Mouse (Mus musculus): Measurements from ENCODE around the gene Ugt1a9. TPM values are rescaled to one million over a fixed set of nuclear protein-coding genes. Genes with fewer than 3 reads are reported as not detected.
"Not testable (repeated sequence)": the region's sequence is repeated elsewhere in the genome, so short reads cannot be mapped to it uniquely, and the experiment has no call there.

Gene Ugt1a9
- polyA plus RNA-seq, 1 experiment from 2014 or later: not detected

DNA sequence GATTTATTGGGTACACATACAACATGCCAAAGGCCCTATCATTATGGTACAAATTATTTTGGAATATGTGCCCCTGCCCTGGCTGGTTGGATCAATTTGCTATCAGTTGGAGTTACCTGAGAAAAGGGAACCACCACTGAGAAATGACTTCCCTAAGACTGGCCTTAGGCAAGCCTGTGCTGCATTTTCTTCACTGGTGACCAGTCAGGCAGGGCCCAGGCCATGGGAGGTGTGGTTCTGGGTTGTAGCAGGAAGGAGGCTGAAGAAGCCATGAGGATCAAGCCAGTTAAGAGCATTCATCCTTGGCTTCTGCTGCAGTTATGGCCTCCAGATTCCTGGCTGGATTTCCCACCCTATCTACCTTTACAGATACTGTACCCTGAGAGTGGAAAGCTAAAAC lies 21.7 kb downstream of the Ugt1a9 start:
- no peaks in the 10 kb centered on the region for H3K4me1 ChIP-seq (replicated peaks)
- H3K4me2 ChIP-seq: no peak overlapping the region
- no peak overlapping the region for H3K4me3 ChIP-seq
- H3K27me3 ChIP-seq: no peaks in the 10 kb centered on the region
- no peak for ATAC-seq (ENCODE audit: low FRiP score)
- no peak overlapping the region for H3K27ac ChIP-seq
- no peaks in the 10 kb centered on the region for H3K36me3 ChIP-seq
- no peaks in the 10 kb centered on the region for H3K9me3 ChIP-seq
- H3K9ac ChIP-seq: no peak overlapping the region

DNA sequence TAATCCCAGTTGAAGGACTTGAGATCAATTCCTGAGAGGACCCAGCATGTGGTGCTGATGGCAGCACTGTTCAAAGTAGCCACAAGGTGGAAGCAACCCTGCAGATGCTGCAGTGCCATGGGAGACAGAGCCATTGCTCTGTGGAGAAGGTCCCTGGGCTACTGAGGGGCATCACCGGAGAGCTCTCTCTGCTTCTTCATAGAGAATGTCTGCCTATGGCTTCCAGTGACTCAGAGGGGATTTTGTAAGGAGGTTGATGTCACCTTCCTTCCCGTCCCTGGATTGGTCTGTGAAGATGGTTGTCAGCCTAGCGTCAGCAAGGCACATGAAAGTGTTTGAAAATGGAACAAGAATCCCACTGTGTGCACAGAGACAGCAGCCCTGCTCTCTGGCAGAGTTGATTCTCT lies 23.7 kb downstream of the Ugt1a9 start:
- not testable (repeated sequence) for ATAC-seq (ENCODE audit: low FRiP score); H3K4me1 ChIP-seq (replicated peaks); H3K27me3 ChIP-seq; H3K36me3 ChIP-seq; H3K4me3 ChIP-seq; H3K27ac ChIP-seq; H3K9ac ChIP-seq; H3K9me3 ChIP-seq; H3K4me2 ChIP-seq
- 85% methylated on average over 3 of the region's 3 CpGs for WGBS

DNA sequence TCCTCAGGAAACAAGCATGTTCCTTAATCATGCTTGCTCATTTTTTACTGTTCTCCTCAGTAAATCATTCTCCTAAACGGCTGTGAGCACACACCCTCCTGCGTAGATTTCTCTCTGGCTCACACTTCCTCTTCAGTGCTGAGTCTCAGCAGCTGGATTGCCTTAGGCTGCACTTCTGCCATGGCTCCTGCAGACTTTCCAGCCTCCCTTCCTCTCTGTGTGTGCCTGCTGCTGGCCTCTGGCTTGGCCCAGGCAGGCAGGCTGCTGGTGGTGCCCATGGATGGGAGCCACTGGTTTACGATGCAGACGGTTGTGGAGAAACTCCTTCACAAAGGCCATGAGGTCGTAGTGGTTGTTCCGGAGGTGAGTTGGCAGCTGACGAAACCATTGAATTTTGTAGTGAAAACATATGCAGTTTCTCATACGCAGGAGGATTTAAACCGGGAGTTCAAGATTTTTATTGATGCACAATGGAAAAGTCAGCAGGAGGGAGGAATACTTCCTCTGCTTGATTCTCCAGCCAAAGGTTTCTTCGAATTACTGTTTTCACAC lies 24.4 kb downstream of the Ugt1a9 start, which contains the start of gene Ugt1a7c:
Ugt1a7c (plus strand) TSS at position 122 of the 552 bp plus-strand sequence.
- H3K27me3 ChIP-seq: no peaks in the 10 kb centered on the region
- WGBS: 76% methylated on average over 10 of the region's 10 CpGs
- H3K9me3 ChIP-seq: no peaks in the 10 kb centered on the region
- H3K4me3 ChIP-seq: no peak within 1 kb of the TSS
- no peaks in the 10 kb centered on the region for H3K4me1 ChIP-seq (replicated peaks)
- no peak for ATAC-seq (ENCODE audit: low FRiP score)
- no peak within 1 kb of the TSS for H3K27ac ChIP-seq
- no peak within 1 kb of the TSS for H3K9ac ChIP-seq
- no peak within 1 kb of the TSS for H3K4me2 ChIP-seq
- H3K36me3 ChIP-seq: no peaks in the 10 kb centered on the region

DNA sequence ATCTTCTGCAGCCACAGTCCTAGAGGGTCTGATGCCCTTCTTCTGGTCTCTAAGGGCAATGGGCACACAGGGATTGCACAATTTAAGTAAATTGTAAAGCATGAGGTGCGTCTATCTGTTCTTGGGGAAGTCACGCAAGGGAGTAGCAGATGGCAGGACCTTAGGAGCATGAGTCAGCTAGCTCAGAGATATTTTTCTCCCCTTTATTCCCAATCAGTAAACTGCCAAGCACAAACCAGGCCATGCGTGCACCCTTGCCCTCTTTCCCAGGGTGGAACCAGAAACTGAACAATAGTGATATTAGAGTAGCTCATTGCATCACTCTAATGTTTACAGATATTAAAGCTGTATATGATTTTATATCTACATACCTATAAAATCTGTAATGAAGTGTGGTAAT lies 27.9 kb downstream of the Ugt1a9 start:
- not testable (repeated sequence) for H3K4me1 ChIP-seq (replicated peaks); H3K4me3 ChIP-seq; ATAC-seq (ENCODE audit: low FRiP score); H3K27me3 ChIP-seq; H3K4me2 ChIP-seq; H3K27ac ChIP-seq; H3K36me3 ChIP-seq; H3K9ac ChIP-seq; H3K9me3 ChIP-seq
- WGBS: 95% methylated on average over 3 of the region's 3 CpGs

DNA sequence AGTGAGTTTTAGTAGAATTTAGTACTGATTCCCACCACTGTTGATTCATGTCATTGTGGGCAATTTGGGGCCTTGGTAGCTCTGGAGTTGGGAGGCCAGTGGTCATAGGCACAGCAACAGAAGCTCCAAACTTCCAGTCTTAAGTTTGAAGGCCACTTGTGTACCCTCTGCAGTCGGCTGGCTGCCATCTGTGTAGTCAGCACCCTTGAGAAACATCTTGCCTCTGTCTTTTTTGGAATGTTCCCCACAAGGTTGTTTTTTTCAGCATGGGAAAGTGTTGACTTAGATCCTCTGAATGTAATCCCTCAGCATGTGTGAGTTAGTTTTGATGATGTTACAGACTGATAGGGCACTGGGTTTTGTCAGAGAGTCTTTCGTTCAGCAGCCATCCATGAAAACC lies 29.1 kb downstream of the Ugt1a9 start:
- H3K4me1 ChIP-seq (replicated peaks); H3K27ac ChIP-seq; ATAC-seq (ENCODE audit: low FRiP score); H3K9ac ChIP-seq; H3K4me3 ChIP-seq; H3K9me3 ChIP-seq; H3K4me2 ChIP-seq; H3K36me3 ChIP-seq; H3K27me3 ChIP-seq: not testable (repeated sequence)
- WGBS: 90% methylated on average over 2 of the region's 2 CpGs

DNA sequence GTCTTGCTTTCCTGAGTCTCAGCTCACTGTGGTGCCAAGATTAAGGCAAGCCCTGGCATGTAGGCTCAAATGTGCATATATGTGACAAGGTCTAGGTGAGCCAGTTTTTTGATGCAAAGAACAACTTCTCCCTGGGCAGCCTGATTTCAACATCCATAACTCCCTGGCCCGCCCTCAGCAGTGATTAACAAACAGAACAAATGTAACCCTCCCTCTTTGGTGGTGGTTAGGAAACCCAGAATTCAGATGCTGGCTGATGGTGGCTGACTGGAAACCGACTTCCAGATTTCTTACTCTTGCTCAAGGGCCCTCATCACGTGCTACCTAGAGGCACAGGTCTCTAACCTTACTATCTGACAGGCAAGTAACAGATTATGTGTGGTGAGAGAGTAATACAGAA lies 32.4 kb downstream of the Ugt1a9 start, which contains the start of gene Ugt1a6b:
Ugt1a6b (plus strand) TSS at position 234 of the 400 bp plus-strand sequence.
- not testable (repeated sequence) for H3K4me2 ChIP-seq; H3K27me3 ChIP-seq; H3K9me3 ChIP-seq; H3K9ac ChIP-seq; H3K27ac ChIP-seq; H3K4me3 ChIP-seq; ATAC-seq (ENCODE audit: low FRiP score); H3K36me3 ChIP-seq; H3K4me1 ChIP-seq (replicated peaks)
- 83% methylated on average over 3 of the region's 3 CpGs for WGBS

DNA sequence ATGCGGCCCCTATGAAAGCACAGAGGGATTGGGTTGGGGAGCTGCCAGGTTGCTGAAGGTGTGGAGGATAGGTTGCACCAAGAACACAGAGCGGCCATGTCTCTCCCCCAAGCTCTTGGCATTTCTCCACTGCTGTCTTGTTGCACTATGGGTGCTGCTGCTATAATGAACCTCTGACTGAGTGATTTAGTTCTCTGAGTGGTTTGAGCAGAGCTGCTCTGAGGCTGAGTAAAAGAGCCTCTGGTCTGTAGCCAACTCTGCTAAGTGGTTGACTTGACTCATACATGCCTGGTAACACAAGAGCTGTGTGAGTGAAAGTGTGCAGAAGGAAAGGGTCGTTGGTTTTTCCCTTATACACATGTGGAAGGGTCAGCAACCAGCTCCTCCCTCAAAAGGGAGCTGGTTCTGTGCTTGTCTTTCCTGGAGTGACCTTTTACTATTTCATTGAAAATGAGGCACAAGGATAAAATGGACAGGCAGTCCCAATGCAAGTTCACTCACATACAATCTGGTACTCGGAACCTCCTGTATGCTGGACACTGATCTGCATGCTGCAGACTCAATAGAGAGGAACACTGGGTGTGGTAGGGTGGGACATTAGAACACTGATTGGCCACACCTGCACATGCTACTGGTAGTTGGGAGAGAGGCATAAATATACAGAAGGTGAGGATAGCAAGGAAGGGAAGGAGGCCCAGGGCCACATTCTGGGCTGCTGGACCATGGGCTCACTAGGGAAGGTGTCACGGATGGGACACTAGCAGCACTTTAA lies 33.3 kb downstream of the Ugt1a9 start:
- ATAC-seq (ENCODE audit: low FRiP score); H3K4me3 ChIP-seq; H3K4me1 ChIP-seq (replicated peaks); H3K9ac ChIP-seq; H3K27ac ChIP-seq; H3K36me3 ChIP-seq; H3K9me3 ChIP-seq; H3K27me3 ChIP-seq; H3K4me2 ChIP-seq: not testable (repeated sequence)
- 93% methylated on average over 5 of the region's 5 CpGs for WGBS

DNA sequence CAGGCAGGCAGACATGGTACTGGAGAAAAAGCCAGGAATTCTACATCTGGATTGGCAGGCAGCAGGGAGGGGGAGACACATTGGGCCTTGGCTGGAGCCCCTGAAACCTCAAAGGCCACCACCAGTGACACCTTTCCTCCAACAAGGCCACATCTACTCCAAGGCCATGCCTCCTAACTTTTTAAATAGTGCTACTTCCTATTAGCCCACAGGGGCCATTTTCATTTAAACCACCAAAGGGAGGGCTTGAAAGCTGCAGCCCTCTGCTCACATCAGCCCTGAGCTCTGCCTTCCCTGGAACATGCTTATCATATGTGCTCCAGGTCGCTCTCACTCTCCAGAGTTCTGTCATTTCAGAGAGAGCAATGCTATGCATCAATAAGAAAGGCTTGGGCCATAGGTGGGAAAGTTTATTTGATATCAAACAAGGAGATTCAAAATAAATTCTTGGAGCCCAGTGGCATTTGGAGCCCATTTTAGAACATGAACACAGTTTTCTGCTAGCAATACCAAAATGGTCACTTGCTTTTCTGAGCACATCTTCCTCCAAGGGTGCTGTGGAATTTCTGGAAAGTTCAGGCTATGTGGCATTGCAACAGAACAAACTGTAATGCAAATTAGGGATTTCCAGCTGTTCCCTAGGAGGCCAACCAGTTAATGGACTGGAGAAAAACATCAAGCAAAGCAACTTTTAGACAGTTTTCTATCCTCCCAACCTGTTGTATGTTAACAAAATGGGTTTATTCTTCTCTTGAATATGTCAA lies 34.2 kb downstream of the Ugt1a9 start:
- H3K27ac ChIP-seq: no peak overlapping the region
- H3K36me3 ChIP-seq: no peaks in the 10 kb centered on the region
- H3K27me3 ChIP-seq: no peaks in the 10 kb centered on the region
- H3K4me3 ChIP-seq: no peak overlapping the region
- H3K4me1 ChIP-seq (replicated peaks): no peaks in the 10 kb centered on the region
- ATAC-seq (ENCODE audit: low FRiP score): no peak
- H3K4me2 ChIP-seq: no peak overlapping the region
- no peaks in the 10 kb centered on the region for H3K9me3 ChIP-seq
- no peak overlapping the region for H3K9ac ChIP-seq
- WGBS: 88% methylated on average over 1 of the region's 1 CpGs

DNA sequence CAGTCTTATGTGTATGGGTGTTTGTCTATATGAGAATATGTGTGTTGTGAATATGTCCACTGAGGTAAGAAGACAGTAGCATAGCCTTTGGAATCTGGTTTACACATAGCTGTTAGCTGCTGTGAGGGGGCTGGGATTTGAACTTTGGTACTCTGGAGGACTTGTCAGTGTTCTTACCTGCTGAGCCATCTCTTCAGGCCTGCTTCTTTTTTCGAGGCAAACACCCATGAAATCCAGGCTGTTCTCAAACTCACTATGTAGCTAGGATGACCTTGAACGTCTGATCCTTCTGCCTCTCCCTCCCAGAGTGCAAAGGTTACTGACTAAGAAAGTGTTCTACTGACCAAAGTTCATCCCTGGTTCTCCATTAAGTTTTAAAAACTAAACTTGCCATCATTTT lies 35.1 kb downstream of the Ugt1a9 start:
- no peaks in the 10 kb centered on the region for H3K4me1 ChIP-seq (replicated peaks)
- no peak overlapping the region for H3K9ac ChIP-seq
- WGBS: 66% methylated on average over 2 of the region's 2 CpGs
- no peak overlapping the region for H3K4me3 ChIP-seq
- ATAC-seq (ENCODE audit: low FRiP score): no peak
- no peaks in the 10 kb centered on the region for H3K36me3 ChIP-seq
- H3K27me3 ChIP-seq: no peaks in the 10 kb centered on the region
- no peaks in the 10 kb centered on the region for H3K9me3 ChIP-seq
- H3K4me2 ChIP-seq: no peak overlapping the region
- H3K27ac ChIP-seq: no peak overlapping the region

DNA sequence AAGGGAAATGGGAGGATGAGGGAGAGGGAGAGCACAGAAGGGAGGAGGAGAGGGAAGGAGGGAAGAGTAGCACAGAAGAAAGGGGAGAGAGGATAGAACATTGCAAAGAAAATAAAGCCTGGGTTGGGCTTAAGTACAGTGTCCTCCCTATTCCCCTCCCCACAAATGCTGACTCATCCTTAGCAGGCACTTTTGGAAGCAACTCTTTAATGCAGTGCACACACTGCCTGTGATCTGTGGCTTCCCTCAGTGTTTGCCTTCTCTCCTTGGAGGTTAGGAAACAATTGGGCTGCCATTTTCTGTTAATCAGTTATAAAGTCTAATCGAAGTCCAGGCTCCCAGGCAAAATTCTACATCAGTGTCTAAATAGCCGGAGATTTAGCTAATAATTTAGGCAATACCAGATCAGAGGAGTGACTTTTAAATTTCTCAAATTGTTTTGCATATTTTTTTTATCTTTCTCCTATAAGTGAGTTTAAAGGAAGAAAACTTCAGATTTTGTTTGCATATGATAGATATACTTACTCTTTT lies 38.5 kb downstream of the Ugt1a9 start:
- not testable (repeated sequence) for H3K36me3 ChIP-seq; H3K9me3 ChIP-seq; H3K27me3 ChIP-seq; ATAC-seq (ENCODE audit: low FRiP score); H3K9ac ChIP-seq; H3K4me3 ChIP-seq; H3K4me2 ChIP-seq; H3K4me1 ChIP-seq (replicated peaks); H3K27ac ChIP-seq
- WGBS: 67% methylated on average over 2 of the region's 2 CpGs

DNA sequence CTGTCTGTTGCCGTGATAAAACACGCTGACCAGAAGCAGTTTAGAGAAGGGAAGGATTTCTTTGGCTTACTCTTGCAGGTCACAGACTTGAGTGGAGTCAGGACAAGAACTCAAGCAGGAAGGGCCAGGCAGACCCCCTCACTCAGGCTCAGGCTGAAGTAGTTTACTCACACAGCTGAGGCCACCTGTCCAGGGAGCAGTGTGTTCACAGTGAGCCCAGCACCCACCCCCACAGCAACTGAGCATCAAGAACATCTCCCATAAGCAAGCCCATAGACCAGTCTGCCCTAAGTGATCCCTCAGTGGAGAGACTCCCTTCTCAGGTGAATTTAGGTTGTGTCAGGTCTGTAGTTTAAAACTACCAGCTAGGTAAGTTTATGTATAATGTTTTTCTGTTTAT lies 39.0 kb downstream of the Ugt1a9 start:
- not testable (repeated sequence) for H3K4me3 ChIP-seq; H3K9ac ChIP-seq; H3K4me1 ChIP-seq (replicated peaks); H3K36me3 ChIP-seq; H3K4me2 ChIP-seq; H3K27me3 ChIP-seq; ATAC-seq (ENCODE audit: low FRiP score); H3K27ac ChIP-seq; H3K9me3 ChIP-seq
- WGBS: 86% methylated on average over 2 of the region's 2 CpGs

DNA sequence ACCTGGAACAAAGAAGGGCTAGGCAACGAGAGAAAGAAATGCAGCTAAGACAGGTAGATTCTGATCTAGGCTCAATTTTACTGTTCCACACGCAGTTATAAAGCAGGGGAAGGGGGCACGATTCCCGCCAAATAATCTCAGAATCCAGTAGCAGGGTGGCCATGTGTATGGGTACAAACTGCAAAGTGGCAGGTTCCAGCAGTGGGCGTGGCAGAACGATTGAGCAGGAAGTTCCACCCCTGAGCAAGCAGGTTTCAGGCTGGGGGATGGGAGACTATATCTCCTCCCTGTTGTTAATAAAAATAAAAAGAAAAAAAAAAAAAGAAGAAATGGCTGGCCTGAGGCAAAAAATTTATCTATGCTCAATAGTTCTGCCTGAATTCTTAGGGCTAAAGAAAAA lies 42.2 kb downstream of the Ugt1a9 start:
- not testable (repeated sequence) for H3K4me1 ChIP-seq (replicated peaks); H3K9ac ChIP-seq; H3K4me2 ChIP-seq; H3K36me3 ChIP-seq; H3K9me3 ChIP-seq; H3K27me3 ChIP-seq; H3K27ac ChIP-seq; H3K4me3 ChIP-seq; ATAC-seq (ENCODE audit: low FRiP score)
- 90% methylated on average over 6 of the region's 6 CpGs for WGBS

All from hindbrain, embryonic 13.5 days (tissue).